Mouse (Mus musculus) liver, embryonic 16.5 days (tissue): ENCODE results near the gene Vmn2r-ps159. TPM values are rescaled to one million over a fixed set of nuclear protein-coding genes. Genes with fewer than 3 reads are reported as not detected.
A peak's percentile ranks its signal among the peaks of the same experiment; 100 is the strongest.
"Not testable (repeated sequence)": the region's sequence is repeated elsewhere in the genome, so short reads cannot be mapped to it uniquely, and the experiment has no call there.

Source experiments
- ATAC-seq: fragments of 200-750 bp; cut with Nextera tagmentation; 2 replicates; pipeline ENCODE4 v1.8.0; 2017; ENCODE audit warnings: low read depth, mild to moderate bottlenecking, moderate number of reproducible peaks, moderate library complexity
- H3K27ac ChIP-seq: fragments of 300-500 bp; sonication (generic); 2 replicates; pipeline ENCODE4 v1.5.1; 2014; ENCODE audit warnings: mild to moderate bottlenecking, low read length
- H3K27me3 ChIP-seq: fragments of 300-500 bp; sonication (generic); 2 replicates; pipeline ENCODE4 v1.6.1; 2014; ENCODE audit warnings: low read depth, low read length, mixed read lengths; ENCODE audit not compliant: control insufficient read depth, insufficient read depth
- H3K36me3 ChIP-seq: fragments of 300-500 bp; sonication (generic); 2 replicates; pipeline ENCODE4 v1.6.1; 2014; ENCODE audit warnings: mild to moderate bottlenecking; ENCODE audit not compliant: control insufficient read depth, insufficient read depth
- H3K4me1 ChIP-seq: fragments of 300-500 bp; sonication (generic); 2 replicates; pipeline ENCODE4 v1.6.1; 2014; ENCODE audit warnings: low read depth, low read length, mixed read lengths; ENCODE audit not compliant: control insufficient read depth
- H3K4me2 ChIP-seq: fragments of 300-500 bp; sonication (generic); 2 replicates; pipeline ENCODE4 v1.6.1; 2014; ENCODE audit warnings: low read depth, low read length, mixed read lengths
- H3K4me3 ChIP-seq: fragments of 300-500 bp; sonication (generic); 2 replicates; pipeline ENCODE4 v1.5.1; 2014; ENCODE audit warnings: low read depth, mild to moderate bottlenecking, low read length
- H3K9ac ChIP-seq: fragments of 300-500 bp; sonication (generic); 2 replicates; pipeline ENCODE4 v1.6.1; 2014; ENCODE audit warnings: low read depth, low read length
- H3K9me3 ChIP-seq: fragments of 300-500 bp; sonication (generic); replicated peaks from 2 replicates; pipeline ENCODE4 v1.6.1; 2016; ENCODE audit warnings: low read length; ENCODE audit not compliant: control insufficient read depth
- WGBS: fragments of 180-500 bp; shearing (Covaris S2); extraction: QIAGEN DNeasy Blood & Tissue Kit; methylation state at CpG from one replicate; pipeline ENCODE4 v1.1.7; 2014; ENCODE audit not compliant: insufficient replicate concordance; 5-methylcytosine and 5-hydroxymethylcytosine counted together
- polyA plus RNA-seq: library from polyadenylated mRNA; unstranded; fragments of >200 nt; fragmentation: Nextera tagmentation; extraction: Ambion mirVana; gene quantifications from 2 replicates; pipeline ENCODE4 v1.2.1, GENCODE M21; 2015

The Vmn2r-ps159 gene
- polyA plus RNA-seq, result not detected in 2 replicates

GRCm38 (mm10) chr4:156330803-156331202, at the start of gene Vmn2r-ps159:
TSS of gene Vmn2r-ps159 (plus strand) at chr4:156331103.
- not testable (repeated sequence) for H3K4me1 ChIP-seq, H3K36me3 ChIP-seq, H3K27me3 ChIP-seq, ATAC-seq, H3K4me2 ChIP-seq, H3K9me3 ChIP-seq, H3K4me3 ChIP-seq, H3K9ac ChIP-seq, H3K27ac ChIP-seq
- 45% methylated on average over 3 of the region's 3 CpGs for WGBS

GRCm38 (mm10) chr4:156341601-156342504, 10.9 kb downstream of the Vmn2r-ps159 start:
- H3K27me3 ChIP-seq, result not testable (repeated sequence)
- WGBS, result 61% methylated on average over 4 of the region's 4 CpGs

GRCm38 (mm10) chr4:156342569-156343325, 11.8 kb downstream of the Vmn2r-ps159 start:
- Histone ChIP-seq H3K27ac (no peak overlapping the region), H3K4me2 (no peak overlapping the region), H3K9me3 (peaks cover 7% of the 10 kb centered on the region), H3K4me3 (no peak overlapping the region), H3K36me3 (no peaks in the 10 kb centered on the region), H3K4me1 (no peaks in the 10 kb centered on the region), H3K27me3 (no peaks in the 10 kb centered on the region), H3K9ac (no peak overlapping the region)
- ATAC-seq, result peak; percentile 53
- WGBS, result 69% methylated on average over 2 of the region's 2 CpGs

More at GRCm38 (mm10) chr4:156341601-156342504, 10.9 kb downstream of the Vmn2r-ps159 start:
- not testable (repeated sequence) for H3K4me2 ChIP-seq, H3K36me3 ChIP-seq, H3K9me3 ChIP-seq, H3K9ac ChIP-seq, H3K4me3 ChIP-seq, H3K4me1 ChIP-seq, H3K27ac ChIP-seq
- ATAC-seq, result peak; percentile 38; the same call in 1 of the 2 replicates

- Histone ChIP-seq H3K9ac (no peak overlapping the region), H3K4me2 (no peak overlapping the region), H3K27ac (no peak overlapping the region), H3K4me3 (no peak overlapping the region), H3K4me1 (no peaks in the 10 kb centered on the region), H3K36me3 (no peaks in the 10 kb centered on the region), H3K27me3 (no peaks in the 10 kb centered on the region), H3K9me3 (peaks cover 7% of the 10 kb centered on the region)
- no peak; the same call in 1 of the 2 replicates for ATAC-seq
- WGBS, result 70% methylated on average over 1 of the region's 1 CpGs
Measured at GRCm38 (mm10) chr4:156343332-156343731, 12.4 kb downstream of the Vmn2r-ps159 start.

- H3K27ac ChIP-seq, H3K27me3 ChIP-seq, H3K9me3 ChIP-seq, H3K36me3 ChIP-seq, H3K4me2 ChIP-seq, H3K4me1 ChIP-seq, H3K4me3 ChIP-seq, H3K9ac ChIP-seq: not testable (repeated sequence)
- peak; percentile 51 for ATAC-seq
- WGBS, result 34% methylated on average over 3 of the region's 3 CpGs
Measured at GRCm38 (mm10) chr4:156356756-156357437, 26.0 kb downstream of the Vmn2r-ps159 start.

Other genes with a start within 250 kb of the Vmn2r-ps159 start
- 11.4 and 13.4 TPM in 2 replicates for gene 9430015G10Rik, start 221.1 kb upstream of the Vmn2r-ps159 start, polyA plus RNA-seq
- gene Rnf223, start 200.6 kb upstream of the Vmn2r-ps159 start, polyA plus RNA-seq, result 0.06 and 0.09 TPM in 2 replicates
- gene Agrn, start 133.6 kb upstream of the Vmn2r-ps159 start, polyA plus RNA-seq, result 6.7 and 7.7 TPM in 2 replicates
- gene Isg15, start 130.3 kb upstream of the Vmn2r-ps159 start, polyA plus RNA-seq, result 6.1 and 6.9 TPM in 2 replicates
- 1.0 and 1.2 TPM in 2 replicates for gene AW011738, start 127.8 kb upstream of the Vmn2r-ps159 start, polyA plus RNA-seq
- gene Perm1, start 115.2 kb upstream of the Vmn2r-ps159 start, polyA plus RNA-seq, result 0.14 and 0.40 TPM in 2 replicates
- gene Plekhn1, start 96.2 kb upstream of the Vmn2r-ps159 start, polyA plus RNA-seq, result 3.8 and 4.1 TPM in 2 replicates
- 36.0 and 36.2 TPM in 2 replicates for gene Noc2l, start 95.1 kb upstream of the Vmn2r-ps159 start, polyA plus RNA-seq
- 36.4 and 37.7 TPM in 2 replicates for gene Samd11, start 75.4 kb upstream of the Vmn2r-ps159 start, polyA plus RNA-seq